Mouse (Mus musculus): ENCODE measurements around the gene Shroom3.
A peak's percentile ranks its signal among the peaks of the same experiment; 100 is the strongest.

Gene Shroom3

GRCm38 (mm10) chr5:92808503-92809415 lies 125.5 kb downstream of the Shroom3 start:
- DNase-seq (ENCODE audit: low read depth, low spot score), result peak; percentile 58

GRCm38 (mm10) chr5:92809416-92809750 lies 126.1 kb downstream of the Shroom3 start:
- DNase-seq (ENCODE audit: low read depth, low spot score), result no peak

GRCm38 (mm10) chr5:92810922-92811533 lies 127.8 kb downstream of the Shroom3 start:
- peak; percentile 30 for DNase-seq (ENCODE audit: low read depth, low spot score)

GRCm38 (mm10) chr5:92811761-92812160 lies 128.5 kb downstream of the Shroom3 start:
- DNase-seq (ENCODE audit: low read depth, low spot score), result peak; percentile 31

- no peak for DNase-seq (ENCODE audit: low read depth, low spot score)
These were observed 129.7 kb downstream of the Shroom3 start for GRCm38 (mm10) chr5:92812936-92813335.

- DNase-seq (ENCODE audit: low read depth, low spot score), result no peak
These were observed 130.3 kb downstream of the Shroom3 start for GRCm38 (mm10) chr5:92813562-92813961.

- no peak for DNase-seq (ENCODE audit: low read depth, low spot score)
These were observed 131.4 kb downstream of the Shroom3 start for GRCm38 (mm10) chr5:92814621-92815020.

- no peak for DNase-seq (ENCODE audit: low read depth, low spot score)
These were observed 134.0 kb downstream of the Shroom3 start for GRCm38 (mm10) chr5:92817122-92817822.

- no peak for DNase-seq (ENCODE audit: low read depth, low spot score)
These were observed 138.1 kb downstream of the Shroom3 start for GRCm38 (mm10) chr5:92821370-92821769.

- DNase-seq (ENCODE audit: low read depth, low spot score), result no peak
These were observed 140.3 kb downstream of the Shroom3 start for GRCm38 (mm10) chr5:92823495-92823894.

- DNase-seq (ENCODE audit: low read depth, low spot score), result peak; percentile 45
These were observed 141.2 kb downstream of the Shroom3 start for GRCm38 (mm10) chr5:92824304-92825009.

- no peak for DNase-seq (ENCODE audit: low read depth, low spot score)
These were observed 147.2 kb downstream of the Shroom3 start for GRCm38 (mm10) chr5:92830391-92830790.

GRCm38 (mm10) chr5:92834513-92834912 lies 151.3 kb downstream of the Shroom3 start:
- no peak for DNase-seq (ENCODE audit: low read depth, low spot score)

- no peak for DNase-seq (ENCODE audit: low read depth, low spot score)
These were observed 154.1 kb downstream of the Shroom3 start for GRCm38 (mm10) chr5:92837311-92837710.

GRCm38 (mm10) chr5:92838351-92838784 lies 155.1 kb downstream of the Shroom3 start:
- peak; percentile 73 for DNase-seq (ENCODE audit: low read depth, low spot score)

- DNase-seq (ENCODE audit: low read depth, low spot score), result no peak
These were observed 156.1 kb downstream of the Shroom3 start for GRCm38 (mm10) chr5:92839314-92839713.

GRCm38 (mm10) chr5:92841474-92841873 lies 158.2 kb downstream of the Shroom3 start:
- peak; percentile 47 for DNase-seq (ENCODE audit: low read depth, low spot score)

- no peak for DNase-seq (ENCODE audit: low read depth, low spot score)
These were observed 159.2 kb downstream of the Shroom3 start for GRCm38 (mm10) chr5:92842417-92842816.

GRCm38 (mm10) chr5:92842881-92843280 lies 159.6 kb downstream of the Shroom3 start:
- DNase-seq (ENCODE audit: low read depth, low spot score), result no peak

GRCm38 (mm10) chr5:92843850-92844785 lies 160.9 kb downstream of the Shroom3 start:
- no peak for DNase-seq (ENCODE audit: low read depth, low spot score)

- DNase-seq (ENCODE audit: low read depth, low spot score), result no peak
These were observed 166.5 kb downstream of the Shroom3 start for GRCm38 (mm10) chr5:92849743-92850142.
